Mouse (Mus musculus) ovary, postnatal 14 days (tissue): ENCODE data around the gene Tom1l2.
A peak's percentile ranks its signal among the peaks of the same experiment; 100 is the strongest.

Experiments used
- DNase-seq: peaks from one replicate; pipeline ENCODE4 v3.0.0; 2022; ENCODE audit warnings: low spot score

The Tom1l2 gene

DNA sequence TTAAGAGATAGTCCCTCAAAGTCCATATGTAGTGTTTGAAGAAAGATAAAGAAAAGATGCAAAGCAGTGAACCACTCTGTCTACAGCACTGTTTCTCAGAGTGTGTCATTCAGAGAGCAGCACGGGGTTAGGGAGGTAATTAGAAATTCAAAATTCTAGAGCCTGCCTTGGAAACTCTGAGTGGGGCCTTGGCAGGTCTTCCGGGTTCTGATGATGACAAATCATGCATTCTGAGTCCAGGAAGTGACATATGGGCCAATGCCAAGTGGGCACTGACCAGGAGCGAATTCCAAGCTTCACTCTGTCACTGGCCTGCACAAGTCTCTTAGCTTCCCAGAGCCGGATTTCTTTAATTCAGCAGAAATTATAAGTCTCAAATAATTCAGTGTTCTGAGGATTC, 6.2 kb downstream of the Tom1l2 start:
- peak; percentile 33 for DNase-seq

DNA sequence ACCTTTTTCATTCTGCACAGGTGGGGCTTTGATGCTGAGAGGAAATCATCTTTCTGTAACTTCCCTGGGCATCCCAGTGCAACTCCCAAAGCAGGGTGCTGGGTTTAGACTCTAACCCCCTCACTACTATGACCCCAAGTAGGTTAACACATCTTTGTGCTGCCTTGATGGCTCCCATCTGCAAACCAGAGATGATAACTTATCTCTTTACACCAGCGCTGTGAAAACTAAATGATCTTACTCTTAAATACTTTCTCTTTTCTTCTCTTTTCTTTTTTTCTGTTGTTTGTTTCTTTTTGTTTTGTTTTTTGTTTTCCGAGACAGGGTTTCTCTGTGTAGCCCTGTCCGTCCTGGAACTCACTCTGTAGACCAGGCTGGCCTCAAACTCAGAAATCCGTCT, 6.8 kb downstream of the Tom1l2 start:
- no peak for DNase-seq

DNA sequence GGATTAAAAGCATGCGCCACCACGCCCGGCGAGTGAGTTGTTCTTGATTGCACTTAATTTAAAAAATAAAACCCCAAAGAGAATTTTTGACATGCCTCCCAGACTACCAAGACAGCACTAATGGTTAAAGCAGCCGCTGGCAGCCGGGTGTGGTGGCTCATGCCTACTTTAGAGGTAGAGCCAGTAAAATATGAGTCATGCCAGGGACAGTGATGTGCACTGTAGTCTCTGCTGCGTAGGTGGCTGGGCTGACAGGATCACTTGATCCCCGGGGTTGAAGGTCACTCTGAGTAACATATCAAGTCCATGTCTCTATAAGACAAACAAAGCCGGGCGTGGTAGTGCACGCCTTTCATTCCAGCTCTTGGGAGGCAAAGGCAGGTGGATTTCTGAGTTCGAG, 13.3 kb downstream of the Tom1l2 start:
- no peak for DNase-seq

DNA sequence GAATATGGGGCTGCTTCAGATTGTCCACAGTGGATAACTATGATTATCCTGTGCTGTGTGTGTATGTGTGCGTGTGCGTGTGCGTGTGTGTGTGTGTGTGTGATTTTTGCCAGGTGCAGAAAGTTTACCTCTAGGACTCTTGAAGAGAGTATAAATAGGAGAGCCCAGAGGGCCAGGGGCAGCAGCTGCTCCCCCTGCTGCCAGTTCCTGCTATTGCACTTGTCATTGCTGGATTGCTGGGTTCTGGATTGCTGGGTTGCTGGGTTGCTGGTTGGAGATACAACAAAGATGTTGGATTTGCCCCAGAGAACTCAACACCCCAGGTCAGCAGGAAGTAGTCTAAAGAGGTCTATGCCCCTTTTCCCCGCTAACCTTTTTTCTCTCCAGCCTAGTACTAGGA, 14.4 kb downstream of the Tom1l2 start:
- peak; percentile 21 for DNase-seq

DNA sequence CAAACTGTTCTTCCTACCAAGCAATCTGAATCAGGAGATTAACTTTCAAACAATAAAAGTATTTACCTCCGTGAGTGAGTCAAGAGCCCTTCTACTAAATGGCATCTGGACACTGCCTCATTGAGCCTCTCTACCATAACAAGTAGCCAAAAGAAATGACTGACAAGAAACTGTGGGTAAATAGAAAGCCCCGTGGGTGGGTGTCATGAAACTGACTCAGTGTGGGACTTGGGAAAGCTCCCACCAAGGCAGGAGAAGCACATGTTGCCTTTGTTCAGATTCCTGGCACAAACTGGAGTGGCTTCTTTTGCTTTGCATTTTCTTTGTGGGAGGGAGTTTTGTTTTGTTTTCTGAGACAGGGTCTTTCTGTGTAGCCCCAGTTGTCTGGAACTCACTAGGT, 16.9 kb downstream of the Tom1l2 start:
- no peak for DNase-seq

DNA sequence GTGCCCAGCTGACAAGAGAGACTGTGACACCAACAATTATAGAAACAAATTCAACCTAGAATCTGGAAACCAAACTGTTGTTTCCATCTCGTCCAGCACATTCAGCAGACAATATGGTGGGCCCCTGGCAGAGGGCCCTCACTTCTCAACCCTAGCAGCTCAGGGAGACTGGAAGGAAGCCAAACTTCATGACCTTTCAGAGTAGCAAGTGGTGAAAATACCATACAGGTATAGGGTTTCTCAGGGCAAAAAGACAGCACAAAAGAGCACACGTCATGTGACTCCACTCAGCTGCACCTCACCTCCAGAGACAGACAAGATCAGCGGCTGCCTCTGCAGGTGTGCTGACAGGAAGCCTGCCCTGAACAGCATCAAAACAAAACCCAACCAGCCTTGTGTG, 18.6 kb downstream of the Tom1l2 start:
- no peak for DNase-seq

DNA sequence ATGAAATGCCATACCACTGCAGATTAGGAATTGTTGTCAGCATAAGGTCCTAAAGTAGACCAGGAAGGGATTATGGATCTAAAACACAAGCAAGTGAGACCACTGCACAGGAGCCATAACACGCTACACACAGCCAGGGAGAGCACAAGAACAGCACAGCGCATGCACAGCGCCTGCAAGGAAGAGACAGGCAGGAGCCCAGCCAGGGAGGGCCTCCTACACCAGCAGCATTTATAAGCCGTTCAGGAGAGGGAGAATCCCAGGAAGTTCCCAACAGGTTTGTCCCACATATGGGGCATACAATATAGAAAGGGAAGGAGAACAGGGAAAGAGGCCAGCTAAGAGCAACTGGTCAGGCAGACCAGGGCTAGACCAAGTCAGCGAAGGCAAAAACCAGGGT, 19.2 kb downstream of the Tom1l2 start:
- no peak for DNase-seq

DNA sequence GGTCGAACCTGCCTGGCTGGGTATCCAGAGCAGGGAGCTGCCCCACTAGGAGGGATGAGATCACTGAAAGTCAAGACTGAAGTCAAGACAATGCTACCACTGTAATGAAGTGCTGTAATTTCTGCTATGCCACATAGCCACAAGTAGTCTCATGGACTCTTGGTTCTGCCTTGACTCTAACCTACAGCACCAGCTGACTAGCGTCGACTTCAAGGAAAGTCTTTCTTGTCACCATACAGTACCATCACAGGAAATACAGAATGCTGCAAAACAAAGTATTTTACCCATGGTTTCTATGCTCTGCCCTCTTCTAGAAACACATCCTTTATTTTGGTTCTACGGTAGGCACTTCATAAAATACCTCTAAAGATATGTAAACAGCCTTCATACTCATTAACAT, 22.2 kb downstream of the Tom1l2 start:
- DNase-seq = no peak

DNA sequence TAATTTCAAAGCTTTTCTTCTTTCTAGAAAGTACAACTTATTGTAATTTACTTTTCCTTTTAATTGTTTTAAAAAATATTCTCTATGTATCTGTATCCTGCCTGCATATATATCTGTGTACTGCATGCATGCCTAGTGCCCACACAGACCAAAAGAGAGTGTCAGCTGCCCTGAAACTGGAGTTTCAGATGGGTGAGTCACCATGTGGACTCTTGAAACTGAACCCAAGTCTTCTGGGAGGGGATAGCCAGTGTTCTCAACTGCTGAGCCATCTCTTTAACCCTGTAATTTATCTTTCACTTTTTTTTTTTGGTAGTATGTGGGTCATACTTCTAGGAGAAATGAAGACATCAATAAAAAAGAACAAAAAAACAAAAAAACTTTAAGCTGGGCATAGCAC, 29.0 kb downstream of the Tom1l2 start:
- DNase-seq = no peak

DNA sequence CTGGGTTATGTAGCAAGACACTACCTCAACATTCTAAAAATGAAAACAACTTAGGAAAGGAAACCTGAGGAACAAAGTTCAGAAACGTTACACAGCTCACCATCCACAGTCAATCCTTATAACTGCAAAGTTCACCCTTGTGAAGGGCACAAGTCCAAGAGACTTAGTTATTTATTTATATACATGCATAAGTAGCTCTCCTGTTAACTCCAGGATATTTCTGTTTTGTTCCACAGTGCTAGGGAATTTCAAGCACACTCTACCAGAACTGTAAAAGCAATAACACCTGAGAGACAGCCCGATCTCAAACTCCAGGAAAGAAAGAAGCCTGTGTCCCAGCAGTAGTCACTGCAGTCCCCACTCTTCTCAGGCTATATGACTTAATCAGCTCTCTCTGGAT, 31.3 kb downstream of the Tom1l2 start:
- DNase-seq = no peak

DNA sequence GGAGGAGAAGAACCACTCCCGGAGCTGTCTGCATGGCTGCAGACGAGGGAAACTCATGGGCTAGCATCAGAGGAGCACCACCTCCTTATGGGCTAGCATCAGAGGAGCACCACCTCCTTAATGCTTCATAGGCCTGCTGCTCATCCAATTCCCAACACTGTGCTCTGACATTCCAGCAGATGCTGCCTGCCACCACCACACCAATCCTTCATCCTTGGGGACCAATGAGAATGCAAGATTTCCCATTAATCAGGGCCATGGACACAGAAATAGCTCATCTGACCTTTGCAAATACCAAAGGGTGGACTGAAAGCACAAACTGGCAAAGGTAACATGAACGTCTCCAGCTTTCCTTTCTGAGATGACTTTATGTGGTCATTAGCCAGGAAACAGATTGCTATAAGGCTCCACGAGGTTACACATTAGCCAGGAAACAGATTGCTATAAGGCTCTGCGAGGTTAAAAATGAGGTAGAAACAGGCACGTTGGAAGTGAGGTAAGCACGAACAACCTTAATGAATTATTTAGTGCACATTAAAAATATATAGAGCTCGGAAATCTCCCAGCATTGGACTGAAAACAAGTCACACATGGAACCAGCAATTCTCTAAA, 32.2 kb downstream of the Tom1l2 start:
- no peak for DNase-seq

DNA sequence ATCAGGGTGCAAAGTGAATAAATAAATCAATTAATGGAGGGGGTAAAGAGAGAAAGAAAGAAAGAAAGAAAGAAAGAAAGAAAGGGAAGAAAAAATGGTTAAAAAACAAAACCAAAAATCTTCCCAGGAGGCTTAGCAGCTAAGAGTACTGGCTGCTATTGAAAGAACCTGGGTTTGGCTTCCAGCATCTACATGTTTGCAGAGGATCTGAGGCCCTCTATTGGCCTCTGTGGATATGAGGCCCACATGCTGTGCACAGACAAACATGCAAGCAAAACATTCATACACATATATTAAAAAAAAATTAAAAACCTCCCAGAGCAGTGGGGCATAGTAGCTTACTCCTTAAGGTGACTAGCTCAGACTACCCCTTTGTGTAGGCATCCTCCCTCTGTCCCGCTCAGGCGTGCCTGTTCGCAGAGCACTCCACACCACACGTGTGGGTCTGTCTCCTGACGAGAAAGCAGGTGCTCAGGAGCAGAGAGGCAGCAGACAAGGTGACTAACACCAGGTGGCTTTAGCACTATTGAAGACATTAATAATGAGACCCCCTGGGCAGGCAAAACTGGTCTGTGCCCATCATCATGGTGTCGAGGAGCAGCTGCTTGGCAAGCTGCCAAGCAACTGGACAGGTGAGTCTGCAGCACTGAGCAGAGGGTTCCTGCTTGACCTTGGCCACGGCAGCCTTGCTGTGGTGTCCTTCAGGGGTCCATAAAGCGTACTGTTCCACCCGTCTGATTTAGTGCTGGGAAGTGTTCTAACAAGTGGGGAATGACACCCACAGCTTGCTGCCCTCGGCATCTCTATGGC, 33.2 kb downstream of the Tom1l2 start:
- DNase-seq = no peak

DNA sequence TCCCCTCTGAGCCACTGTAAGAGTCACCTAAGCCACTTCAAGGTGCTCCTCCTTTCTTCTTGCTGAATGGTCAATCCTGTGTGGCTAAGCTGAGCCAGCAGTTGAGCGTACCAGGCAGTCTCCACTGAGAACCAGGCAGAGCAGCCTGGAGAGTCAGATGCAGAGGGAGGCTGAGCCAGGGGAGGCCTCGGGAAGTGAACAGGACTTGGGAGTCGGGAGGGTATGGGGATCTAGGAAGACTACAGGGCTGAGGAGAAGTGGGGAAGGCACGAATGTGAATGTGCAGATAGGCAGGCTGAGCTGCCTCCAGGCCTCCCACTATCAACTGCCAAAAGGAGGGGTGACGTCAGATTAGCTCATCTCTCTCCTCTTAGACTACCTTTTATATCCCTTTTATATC, 34.0 kb downstream of the Tom1l2 start:
- no peak for DNase-seq

DNA sequence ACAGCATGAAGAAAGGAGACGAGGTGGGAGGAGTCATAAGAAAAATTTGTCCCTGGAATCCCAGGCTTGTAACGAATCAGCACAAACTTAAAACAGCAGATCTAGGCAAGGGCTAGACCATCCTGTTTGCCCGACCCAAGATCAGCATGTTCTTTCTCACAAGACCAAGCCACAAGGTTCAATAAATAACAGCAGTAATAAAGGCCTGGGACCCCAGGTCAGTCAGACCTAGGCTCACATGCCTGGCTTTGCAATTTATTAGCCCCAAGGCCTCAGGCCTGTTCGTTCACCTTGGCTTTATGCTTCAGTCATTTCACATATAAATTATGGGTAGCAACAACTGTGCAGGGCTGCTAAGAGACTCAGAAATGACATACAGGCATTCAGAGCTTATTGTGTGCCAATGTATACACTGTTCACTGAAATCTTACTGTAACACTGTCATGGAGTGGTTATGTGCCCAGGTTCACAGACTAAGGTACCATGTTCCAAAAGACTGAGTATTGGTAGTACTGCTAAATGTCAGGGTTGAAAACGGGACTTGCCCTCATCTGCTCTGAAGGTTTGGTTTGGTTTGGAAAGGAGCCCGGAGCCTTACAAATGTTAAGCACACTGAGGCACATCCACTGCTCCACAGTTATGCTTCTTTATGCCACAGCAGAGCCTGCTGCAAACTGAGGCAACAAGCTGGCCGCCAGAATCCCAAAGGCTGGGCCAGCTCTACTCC, 35.2 kb downstream of the Tom1l2 start:
- no peak for DNase-seq

DNA sequence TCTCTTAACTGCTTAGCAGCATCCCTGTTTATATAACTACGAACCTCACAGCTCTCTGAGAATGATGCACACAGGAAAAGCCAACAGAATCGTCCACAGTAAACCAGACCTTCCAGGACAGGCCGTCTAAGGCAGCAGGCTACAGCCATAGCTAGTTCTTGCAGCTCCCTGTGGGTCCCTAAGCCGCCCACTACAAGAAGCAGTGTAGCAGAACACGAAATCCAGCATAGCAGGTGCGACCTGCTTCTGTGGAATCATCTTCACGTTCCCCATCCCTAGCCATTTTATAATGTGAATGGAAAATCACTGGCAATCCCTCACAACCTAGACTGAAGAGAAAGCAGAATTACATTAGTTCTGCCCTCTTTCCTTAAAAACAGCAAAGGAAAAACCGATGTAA, 35.8 kb downstream of the Tom1l2 start:
- DNase-seq = no peak

DNA sequence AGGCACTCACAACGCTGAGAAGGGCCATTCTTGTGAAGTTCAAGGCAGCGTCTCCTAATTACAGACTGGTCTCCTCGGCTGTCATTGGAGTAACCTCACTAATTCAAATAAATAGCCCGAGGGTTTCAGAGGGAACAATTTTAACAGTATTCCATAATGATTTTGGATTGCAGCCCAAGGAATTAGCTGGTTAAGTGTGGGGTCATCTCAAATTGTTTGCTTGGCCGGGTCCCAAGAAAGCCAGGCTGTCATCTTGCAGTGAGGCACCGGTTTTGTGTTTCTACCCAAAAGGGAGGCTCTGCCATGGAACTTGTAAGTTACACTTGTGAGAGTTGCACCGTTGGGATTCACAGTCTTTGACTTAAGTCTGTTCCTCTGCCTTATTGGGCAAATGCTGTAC, 36.5 kb downstream of the Tom1l2 start:
- no peak for DNase-seq

DNA sequence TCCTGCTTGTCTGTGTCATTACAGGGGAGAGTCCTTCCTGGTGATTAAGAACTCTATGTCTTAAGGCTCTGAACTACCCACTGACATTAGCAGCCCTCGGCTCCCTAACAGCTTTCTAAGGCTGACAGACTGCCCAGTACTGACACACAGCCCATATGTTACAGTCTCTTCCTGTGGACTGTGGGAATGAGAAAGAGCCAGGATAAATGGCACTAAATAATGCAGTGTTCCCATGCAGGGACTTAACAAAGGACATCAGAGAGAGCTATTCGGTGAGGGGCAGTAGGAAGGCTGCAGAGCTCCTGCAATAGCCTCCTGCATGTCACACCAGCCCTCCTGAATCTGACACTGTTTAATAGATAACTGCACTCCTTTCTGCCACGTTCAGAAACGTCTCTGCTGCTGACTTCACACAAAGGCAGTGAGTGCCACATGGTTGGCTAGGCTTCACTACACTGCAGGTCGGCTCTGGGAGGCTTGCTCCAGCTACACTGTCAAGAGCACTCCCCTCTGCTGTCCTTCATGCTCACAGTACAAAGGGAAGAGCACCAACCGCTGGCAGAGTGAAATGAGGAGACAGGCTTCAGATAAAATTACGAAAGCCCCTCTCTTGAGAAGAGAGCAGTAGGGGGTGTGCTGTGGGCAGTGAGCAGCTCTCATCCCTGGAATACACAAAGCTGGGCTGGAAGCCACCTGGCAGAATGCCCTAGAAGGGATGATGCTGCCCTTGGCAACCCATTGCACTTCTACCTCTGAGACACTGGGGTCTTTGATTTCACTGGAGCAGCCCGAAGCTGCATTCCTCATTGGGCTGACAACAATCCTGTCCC, 41.5 kb downstream of the Tom1l2 start:
- peak; percentile 68 for DNase-seq

DNA sequence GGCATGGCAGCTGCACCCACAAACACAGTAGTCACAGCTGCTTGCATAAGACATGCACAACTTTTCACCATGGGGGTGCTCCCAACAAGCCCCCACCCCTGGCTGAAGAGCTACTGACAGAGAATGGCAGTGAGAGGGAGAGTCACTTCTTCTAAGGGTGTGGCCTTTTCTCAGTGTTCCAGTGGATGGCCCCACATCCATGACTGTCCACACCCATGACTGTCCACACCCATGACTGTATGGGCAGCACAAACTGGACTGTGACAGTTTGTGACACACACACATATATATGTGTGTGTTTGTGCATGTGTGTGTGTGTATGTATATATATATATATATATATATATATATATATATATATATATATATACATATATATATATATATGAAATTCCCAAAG, 42.8 kb downstream of the Tom1l2 start:
- DNase-seq = no peak

DNA sequence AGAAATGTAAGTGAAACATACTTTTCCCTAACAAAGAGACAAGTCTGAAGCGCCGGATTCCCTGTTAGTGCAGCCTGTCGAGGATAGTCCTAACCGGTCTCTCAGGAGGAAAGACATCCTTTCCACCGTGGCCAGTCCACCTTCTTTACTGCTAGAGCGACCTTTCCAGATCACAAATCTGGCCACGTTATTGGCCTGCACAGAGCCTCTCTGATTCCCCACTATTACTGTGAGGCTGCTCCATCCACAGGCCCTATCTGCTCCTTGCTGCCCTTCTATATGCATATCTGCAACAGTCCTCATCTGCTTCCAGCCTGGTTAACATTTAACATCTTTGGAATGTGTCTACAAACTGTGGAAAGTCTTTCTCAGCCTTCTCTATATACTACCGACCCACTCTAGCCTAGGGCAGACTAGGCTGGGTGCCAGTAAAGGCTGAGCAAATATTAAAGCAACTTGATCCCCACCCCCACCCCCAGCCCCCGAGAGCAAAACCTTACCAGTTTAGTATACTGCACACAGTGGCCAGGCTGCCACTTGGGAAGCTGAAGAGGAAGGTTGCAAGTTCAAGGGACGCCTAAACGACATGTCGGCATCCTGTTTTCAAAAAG, 44.1 kb downstream of the Tom1l2 start:
- DNase-seq = no peak

DNA sequence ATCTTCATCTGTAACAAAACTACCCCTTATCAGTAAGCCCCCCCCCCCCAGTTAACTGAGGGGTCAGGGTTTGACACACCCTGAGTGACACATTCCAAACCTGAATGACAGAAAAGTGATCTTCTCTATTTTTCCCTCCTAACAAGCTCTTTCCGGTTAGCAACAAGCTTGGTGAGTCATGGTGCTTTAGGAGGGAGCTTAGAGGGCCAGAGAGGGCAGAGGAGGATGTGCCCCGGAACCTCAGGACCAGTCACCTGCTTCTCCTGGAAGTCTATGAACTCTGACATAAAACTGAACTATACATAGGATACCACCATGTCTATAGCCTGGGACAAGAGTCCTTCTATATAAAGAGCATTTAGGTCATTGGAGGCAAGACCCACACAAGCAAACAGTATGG, 44.6 kb downstream of the Tom1l2 start:
- DNase-seq = no peak

DNA sequence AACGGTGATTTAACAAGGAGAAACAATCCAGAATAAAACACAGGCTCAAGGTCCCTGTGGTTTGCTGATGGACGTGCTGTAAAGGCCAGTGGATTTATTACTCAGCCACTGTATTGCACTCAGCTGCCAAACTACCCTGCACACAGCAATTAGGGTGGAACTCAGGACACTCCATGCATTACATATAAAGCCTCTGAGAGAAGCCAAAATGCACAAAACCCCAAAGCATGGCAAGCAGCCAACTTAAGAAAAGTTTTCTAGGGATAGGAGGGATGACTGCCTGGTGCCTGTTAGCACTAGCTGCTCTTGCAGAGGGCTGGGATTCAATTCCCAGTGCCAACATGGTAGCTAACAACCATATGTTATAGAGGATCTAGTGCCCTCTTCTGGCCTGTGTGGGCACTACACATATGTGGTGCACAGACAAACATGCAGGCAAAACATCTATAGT, 45.3 kb downstream of the Tom1l2 start:
- no peak for DNase-seq

DNA sequence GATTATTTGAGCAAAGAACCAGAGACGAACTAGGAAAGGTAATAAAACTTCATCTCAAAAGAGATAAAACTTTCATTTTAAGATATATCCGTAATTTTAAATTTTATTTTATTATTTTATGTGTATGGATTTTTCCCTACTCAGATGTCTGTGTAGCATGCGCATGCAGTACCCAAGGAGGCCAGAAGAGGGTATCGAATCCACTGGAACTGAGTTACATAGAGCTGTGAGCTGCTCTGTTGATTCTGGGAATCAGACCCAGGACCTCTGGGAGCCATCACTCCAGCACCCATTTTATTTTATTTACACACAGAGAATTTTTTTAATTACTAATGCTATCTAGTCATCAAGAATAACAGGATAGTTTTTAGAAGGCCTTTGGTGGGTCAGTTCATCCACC, 45.9 kb downstream of the Tom1l2 start:
- no peak for DNase-seq
